Mouse (Mus musculus) intestine, embryonic 15.5 days (tissue): Measurements from ENCODE around the gene Sphk2. TPM values are rescaled to one million over a fixed set of nuclear protein-coding genes. Genes with fewer than 3 reads are reported as not detected.
A peak's percentile ranks its signal among the peaks of the same experiment; 100 is the strongest.

Source experiments
- ATAC-seq: fragments of 200-750 bp; cut with Nextera tagmentation; 2 replicates; pipeline ENCODE4 v1.8.0; 2017; ENCODE audit warnings: moderate TSS enrichment, moderate library complexity
- H3K27ac ChIP-seq: fragments of 300-500 bp; sonication (generic); 2 replicates; pipeline ENCODE4 v1.5.1; 2015; ENCODE audit warnings: mild to moderate bottlenecking, inconsistent platforms
- H3K27me3 ChIP-seq: fragments of 300-500 bp; sonication (generic); replicated peaks from 2 replicates; pipeline ENCODE4 v1.6.1; 2015; ENCODE audit warnings: inconsistent platforms
- H3K36me3 ChIP-seq: fragments of 300-500 bp; sonication (generic); 2 replicates; pipeline ENCODE4 v1.6.1; 2015; ENCODE audit warnings: inconsistent platforms
- H3K4me1 ChIP-seq: fragments of 300-500 bp; sonication (generic); replicated peaks from 2 replicates; pipeline ENCODE4 v1.6.1; 2015; ENCODE audit warnings: inconsistent platforms
- H3K4me2 ChIP-seq: fragments of 300-500 bp; sonication (generic); replicated peaks from 2 replicates; pipeline ENCODE4 v1.6.1; 2015; ENCODE audit warnings: mild to moderate bottlenecking, inconsistent platforms
- H3K4me3 ChIP-seq: fragments of 300-500 bp; sonication (generic); replicated peaks from 2 replicates; pipeline ENCODE4 v1.5.1; 2015; ENCODE audit warnings: inconsistent platforms
- H3K9ac ChIP-seq: fragments of 300-500 bp; sonication (generic); 2 replicates; pipeline ENCODE4 v1.6.1; 2015; ENCODE audit warnings: inconsistent platforms
- H3K9me3 ChIP-seq: fragments of 300-500 bp; sonication (generic); 2 replicates; pipeline ENCODE4 v1.6.1; 2016; ENCODE audit warnings: inconsistent platforms
- WGBS: fragments of 180-500 bp; shearing (Covaris S2); methylation state at CpG from one replicate; pipeline ENCODE4 v1.1.7; 2015; 5-methylcytosine and 5-hydroxymethylcytosine counted together
- polyA plus RNA-seq: library from polyadenylated mRNA; unstranded; fragments of >200 nt; fragmentation: Nextera tagmentation; extraction: Ambion mirVana; gene quantifications from 2 replicates; pipeline ENCODE4 v1.2.1, GENCODE M21; 2015

Gene Sphk2
- polyA plus RNA-seq = 38.1 and 41.6 TPM in 2 replicates

DNA sequence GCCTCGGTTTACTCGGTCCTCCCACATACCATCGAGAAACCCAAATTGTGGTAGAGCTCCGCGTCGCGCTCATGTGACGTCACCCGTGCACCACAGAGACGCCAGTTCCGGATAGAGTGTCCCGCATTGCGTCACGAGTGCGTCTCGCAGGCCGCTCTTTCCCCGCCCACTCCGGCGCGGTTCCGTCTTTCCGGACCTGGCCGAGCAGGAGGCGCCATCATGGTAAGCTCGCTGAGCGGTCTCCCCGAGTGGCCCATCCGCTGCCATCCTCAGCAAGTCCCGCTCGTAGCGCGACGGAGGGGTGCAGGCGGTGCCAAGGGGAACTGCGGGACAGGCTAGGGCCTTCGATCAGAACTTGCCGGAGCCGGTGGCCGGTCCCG lies at the start of gene Sphk2:
Gene Sphk2 (minus strand): TSS at position 85 of the 380 bp plus-strand sequence.
- under 1% methylated on average over 41 of the region's 41 CpGs for WGBS
- Histone ChIP-seq H3K4me2 (peak within 1 kb of the TSS; percentile 83), H3K4me1 (peaks cover 50% of the 10 kb centered on the region), H3K27ac (peak within 1 kb of the TSS; percentile 90), H3K27me3 (no peaks in the 10 kb centered on the region), H3K36me3 (peaks cover 20% of the 10 kb centered on the region), H3K9me3 (no peaks in the 10 kb centered on the region), H3K9ac (peak within 1 kb of the TSS; percentile 91), H3K4me3 (peak within 1 kb of the TSS; percentile 71)
- ATAC-seq = peak; percentile 58

DNA sequence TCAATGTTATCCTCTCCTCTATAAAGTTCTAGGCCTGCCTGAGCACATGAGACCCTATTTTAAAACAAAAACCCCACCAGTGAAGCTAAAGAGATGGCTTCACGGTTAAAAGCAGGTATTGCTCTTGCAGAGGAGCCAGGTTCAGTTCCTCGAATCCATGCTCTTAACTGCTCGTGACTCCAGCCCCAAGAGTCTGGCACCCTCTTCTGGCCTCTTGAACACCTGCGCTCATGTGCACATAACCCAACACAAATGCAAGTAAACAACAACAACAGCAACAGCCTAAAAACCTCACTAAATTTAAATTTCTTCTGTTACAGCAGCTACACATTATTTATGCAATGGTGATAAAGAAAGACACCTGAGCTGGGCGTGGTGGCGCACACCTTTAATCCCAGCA lies 49.7 kb upstream of the Sphk2 start:
- Histone ChIP-seq H3K9me3 (no peaks in the 10 kb centered on the region), H3K4me2 (no peak overlapping the region), H3K9ac (no peak overlapping the region), H3K4me3 (no peak overlapping the region), H3K27ac (no peak overlapping the region), H3K4me1 (no peaks in the 10 kb centered on the region), H3K36me3 (no peaks in the 10 kb centered on the region), H3K27me3 (no peaks in the 10 kb centered on the region)
- no peak for ATAC-seq
- 96% methylated on average over 6 of the region's 6 CpGs for WGBS

DNA sequence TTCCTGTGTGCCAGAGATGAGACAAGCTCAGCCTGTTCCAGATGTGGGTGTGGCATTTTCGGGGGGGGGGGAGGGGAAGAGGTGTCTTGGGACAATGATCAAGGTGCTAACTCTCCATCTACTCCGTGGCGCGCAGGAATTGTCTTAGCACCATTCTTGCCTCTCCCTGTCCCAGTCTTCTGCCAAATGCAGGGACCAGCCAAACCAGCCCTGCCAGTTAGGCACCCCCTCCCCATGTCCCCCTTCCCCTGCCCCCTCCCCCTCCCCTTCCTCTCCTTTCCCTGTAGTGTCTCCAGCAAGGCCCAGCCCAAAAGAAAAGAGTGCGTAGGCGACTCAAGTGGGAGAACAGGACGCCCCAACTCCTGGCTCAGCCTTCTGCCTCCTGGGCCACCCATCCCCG lies 49.0 kb upstream of the Sphk2 start:
- H3K9me3 ChIP-seq = no peaks in the 10 kb centered on the region
- H3K36me3 ChIP-seq = no peaks in the 10 kb centered on the region
- no peak overlapping the region for H3K9ac ChIP-seq
- no peak for ATAC-seq
- WGBS = 47% methylated on average over 8 of the region's 8 CpGs
- no peak overlapping the region for H3K4me2 ChIP-seq
- no peaks in the 10 kb centered on the region for H3K4me1 ChIP-seq
- no peak overlapping the region for H3K4me3 ChIP-seq
- no peak overlapping the region for H3K27ac ChIP-seq
- H3K27me3 ChIP-seq = no peaks in the 10 kb centered on the region

DNA sequence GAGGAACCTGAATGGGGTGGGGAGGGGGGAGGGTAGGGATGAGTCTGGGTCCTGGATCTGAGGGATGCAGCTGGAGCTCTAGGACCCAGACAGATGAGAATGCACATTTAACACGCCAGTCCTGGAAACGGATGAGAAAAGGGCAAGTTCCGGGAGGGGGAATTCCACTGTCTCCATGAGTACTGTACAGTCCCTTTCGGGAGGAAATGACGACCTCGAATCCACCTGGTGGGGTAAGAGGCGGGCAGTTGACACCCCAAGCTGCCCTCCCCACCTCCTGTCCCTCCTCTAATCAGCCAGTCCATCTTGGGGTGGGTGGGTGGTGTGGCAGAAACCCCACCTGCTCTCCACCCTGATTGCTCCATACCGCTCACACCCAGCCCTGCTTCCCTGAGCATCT lies 48.2 kb upstream of the Sphk2 start:
- Histone ChIP-seq H3K27ac (no peak overlapping the region), H3K27me3 (no peaks in the 10 kb centered on the region), H3K4me3 (no peak overlapping the region), H3K9ac (no peak overlapping the region), H3K4me1 (no peaks in the 10 kb centered on the region), H3K36me3 (no peaks in the 10 kb centered on the region), H3K9me3 (no peaks in the 10 kb centered on the region), H3K4me2 (no peak overlapping the region)
- 46% methylated on average over 8 of the region's 8 CpGs for WGBS
- no peak for ATAC-seq

DNA sequence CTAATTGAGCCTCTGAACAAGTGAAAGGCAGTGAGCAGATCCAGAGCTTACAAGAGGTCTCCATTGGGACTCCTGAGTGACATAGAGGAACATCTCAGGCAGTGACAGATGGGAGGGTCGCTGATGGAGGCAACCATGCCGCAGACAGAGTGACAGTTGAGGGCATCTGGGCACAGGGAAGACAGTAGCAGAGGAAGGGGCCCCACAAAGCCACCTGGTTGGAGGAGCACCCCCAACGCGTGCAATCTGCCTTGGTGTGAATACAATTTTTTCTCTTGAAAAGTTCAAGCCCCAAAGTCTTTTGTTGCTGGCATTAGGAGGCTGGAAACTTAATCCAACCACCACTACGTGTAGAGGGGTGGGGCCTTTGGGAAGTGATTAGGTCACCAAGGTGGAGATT lies 42.3 kb upstream of the Sphk2 start:
- WGBS = 65% methylated on average over 5 of the region's 5 CpGs
- no peaks in the 10 kb centered on the region for H3K9me3 ChIP-seq
- H3K4me2 ChIP-seq = no peak overlapping the region; the same call in 1 of the 2 replicates
- H3K27me3 ChIP-seq = peaks cover 27% of the 10 kb centered on the region
- no peak overlapping the region for H3K4me3 ChIP-seq
- ATAC-seq = no peak
- no peak overlapping the region for H3K9ac ChIP-seq
- no peak overlapping the region for H3K27ac ChIP-seq
- H3K36me3 ChIP-seq = no peaks in the 10 kb centered on the region
- 0 out of 2 replicates have a peak, but pooled peaks cover 8% of the 10 kb centered on the region for H3K4me1 ChIP-seq

DNA sequence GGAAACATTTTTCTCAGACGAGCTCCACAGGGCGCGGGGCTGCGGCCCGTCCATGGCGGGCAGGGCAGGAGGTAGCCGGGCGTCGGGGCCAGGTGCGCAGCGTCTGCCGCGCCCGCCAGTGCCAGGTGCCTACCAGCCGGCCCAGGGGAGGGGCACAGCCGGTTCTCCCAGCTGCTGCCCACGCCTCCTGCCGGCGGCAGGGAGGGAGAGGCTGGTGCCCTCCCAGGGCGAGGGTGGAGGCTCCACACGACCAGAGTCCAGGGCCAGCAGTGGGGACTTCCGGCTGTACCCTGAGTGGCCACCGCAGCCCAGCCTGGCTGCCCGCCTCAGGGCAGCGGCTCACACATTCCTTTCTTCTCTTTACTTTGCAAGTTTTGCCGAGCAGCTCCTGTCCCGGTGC lies 41.6 kb upstream of the Sphk2 start:
- H3K36me3 ChIP-seq = no peaks in the 10 kb centered on the region
- H3K9ac ChIP-seq = no peak overlapping the region
- H3K27me3 ChIP-seq = peaks cover 27% of the 10 kb centered on the region
- 4% methylated on average over 27 of the region's 27 CpGs for WGBS
- peak overlapping the region; percentile 21 for H3K4me3 ChIP-seq
- no peak overlapping the region for H3K27ac ChIP-seq
- peak; percentile 90 for ATAC-seq
- 0 out of 2 replicates have a peak, but pooled peaks cover 8% of the 10 kb centered on the region for H3K4me1 ChIP-seq
- H3K4me2 ChIP-seq = peak overlapping the region; percentile 60
- H3K9me3 ChIP-seq = no peaks in the 10 kb centered on the region

DNA sequence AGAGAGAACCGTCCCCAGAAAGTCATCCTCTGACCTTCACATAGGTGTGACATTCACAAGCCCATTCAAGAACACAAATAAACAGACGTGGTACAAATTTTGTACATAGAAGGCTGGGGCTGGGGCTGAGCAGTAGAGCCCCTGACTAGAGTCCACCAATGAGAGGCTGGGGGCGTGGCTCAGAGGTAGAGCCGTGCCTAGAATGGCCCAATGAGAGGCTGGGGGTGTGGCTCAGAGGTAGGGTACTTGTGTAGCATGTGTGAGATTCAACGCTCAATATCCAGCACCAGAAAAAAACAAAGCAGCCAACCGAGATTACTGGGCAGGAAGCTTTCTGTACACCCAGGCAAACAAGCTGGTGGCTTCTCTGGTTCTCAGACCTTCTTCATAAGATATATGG lies 37.9 kb upstream of the Sphk2 start:
- peaks cover 27% of the 10 kb centered on the region for H3K27me3 ChIP-seq
- 62% methylated on average over 6 of the region's 6 CpGs for WGBS
- no peak overlapping the region for H3K27ac ChIP-seq
- no peak overlapping the region for H3K9ac ChIP-seq
- ATAC-seq = no peak
- H3K4me3 ChIP-seq = no peak overlapping the region
- no peaks in the 10 kb centered on the region for H3K9me3 ChIP-seq
- H3K36me3 ChIP-seq = no peaks in the 10 kb centered on the region
- H3K4me2 ChIP-seq = no peak overlapping the region
- 0 out of 2 replicates have a peak, but pooled peaks cover 8% of the 10 kb centered on the region for H3K4me1 ChIP-seq

DNA sequence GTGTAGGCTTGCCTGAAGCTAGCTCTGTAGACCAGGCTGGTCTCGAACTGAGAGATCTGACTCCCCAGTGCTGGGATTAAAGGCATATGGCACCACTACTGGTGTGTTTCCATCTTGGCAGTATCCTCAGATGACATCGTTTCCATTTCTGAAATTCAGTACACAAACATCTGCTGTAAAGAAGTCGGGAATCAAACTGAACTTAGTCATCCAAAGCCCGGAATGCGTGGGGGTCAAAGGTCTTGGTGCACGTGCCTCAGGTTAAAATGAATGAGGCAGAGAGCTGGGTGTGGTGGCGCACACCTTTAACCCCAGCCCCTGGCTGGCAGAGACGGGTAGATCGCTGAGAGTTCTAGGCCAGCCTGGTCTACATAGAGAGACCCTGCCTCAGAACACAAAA lies 32.4 kb upstream of the Sphk2 start:
- no peak overlapping the region for H3K9ac ChIP-seq
- peaks cover 5% of the 10 kb centered on the region for H3K4me1 ChIP-seq
- no peak overlapping the region for H3K27ac ChIP-seq
- peak; percentile 58; the same call in 1 of the 2 replicates for ATAC-seq
- no peak overlapping the region for H3K4me2 ChIP-seq
- 51% methylated on average over 9 of the region's 9 CpGs for WGBS
- H3K9me3 ChIP-seq = no peaks in the 10 kb centered on the region
- no peak overlapping the region for H3K4me3 ChIP-seq
- H3K27me3 ChIP-seq = no peaks in the 10 kb centered on the region
- H3K36me3 ChIP-seq = no peaks in the 10 kb centered on the region

DNA sequence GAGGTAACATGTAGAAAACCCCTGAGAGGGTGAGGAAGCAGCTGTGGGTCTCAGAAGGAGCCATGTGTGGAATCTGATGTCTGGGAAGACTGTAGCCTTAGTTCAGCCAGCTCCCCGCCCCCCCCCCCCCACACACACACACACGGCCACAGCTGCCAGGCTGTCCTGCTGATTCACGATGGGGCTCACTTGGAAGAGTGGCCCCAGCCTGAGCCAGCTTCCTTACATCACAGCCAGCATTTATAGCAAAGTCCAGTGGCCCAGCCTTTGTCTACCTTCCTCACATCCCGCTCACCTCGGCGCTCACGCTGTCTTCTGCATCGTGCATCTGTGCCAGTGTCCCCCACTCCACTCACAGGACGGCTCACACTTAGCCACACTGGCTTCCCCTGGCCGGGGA lies 31.6 kb upstream of the Sphk2 start:
- WGBS = 40% methylated on average over 9 of the region's 10 CpGs

DNA sequence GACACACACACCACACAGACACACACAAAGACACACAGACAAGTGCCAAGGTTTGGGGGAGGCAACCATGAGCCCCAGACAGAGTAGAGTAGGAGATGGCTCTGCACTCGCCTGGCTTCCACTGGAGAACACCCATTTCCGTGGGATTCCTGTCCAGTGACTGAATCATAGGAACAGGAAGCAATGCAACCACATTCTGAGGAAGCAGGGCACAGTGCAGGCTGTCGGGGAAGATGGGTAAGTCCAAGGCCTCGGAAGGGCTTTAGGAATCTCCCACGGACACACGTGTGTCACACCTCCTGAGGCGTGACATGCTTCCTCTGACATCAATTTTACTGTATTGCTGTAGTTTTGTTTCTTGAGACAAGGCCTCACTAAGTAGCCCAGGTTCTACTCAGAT lies 30.3 kb upstream of the Sphk2 start:
- Histone ChIP-seq H3K9me3 (no peaks in the 10 kb centered on the region), H3K4me1 (peaks cover 5% of the 10 kb centered on the region), H3K36me3 (no peaks in the 10 kb centered on the region), H3K9ac (no peak overlapping the region), H3K27ac (no peak overlapping the region), H3K4me3 (no peak overlapping the region), H3K4me2 (no peak overlapping the region), H3K27me3 (no peaks in the 10 kb centered on the region)
- 77% methylated on average over 7 of the region's 7 CpGs for whole genome bisulfite sequencing
- no peak for ATAC-seq

More for the DNA sequence above, 31.6 kb upstream of the Sphk2 start:
- no peaks in the 10 kb centered on the region for H3K27me3 ChIP-seq
- no peak overlapping the region for H3K4me3 ChIP-seq
- 0 out of 2 replicates have a peak, but pooled peaks have one; percentile 4 for ATAC-seq
- H3K4me2 ChIP-seq = 0 out of 2 replicates have a peak overlapping the region, but pooled peaks have one; percentile 17
- H3K4me1 ChIP-seq = peaks cover 5% of the 10 kb centered on the region
- H3K36me3 ChIP-seq = no peaks in the 10 kb centered on the region
- H3K9me3 ChIP-seq = no peaks in the 10 kb centered on the region
- H3K9ac ChIP-seq = no peak overlapping the region
- 0 out of 2 replicates have a peak overlapping the region, but pooled peaks have one; percentile 17 for H3K27ac ChIP-seq

DNA sequence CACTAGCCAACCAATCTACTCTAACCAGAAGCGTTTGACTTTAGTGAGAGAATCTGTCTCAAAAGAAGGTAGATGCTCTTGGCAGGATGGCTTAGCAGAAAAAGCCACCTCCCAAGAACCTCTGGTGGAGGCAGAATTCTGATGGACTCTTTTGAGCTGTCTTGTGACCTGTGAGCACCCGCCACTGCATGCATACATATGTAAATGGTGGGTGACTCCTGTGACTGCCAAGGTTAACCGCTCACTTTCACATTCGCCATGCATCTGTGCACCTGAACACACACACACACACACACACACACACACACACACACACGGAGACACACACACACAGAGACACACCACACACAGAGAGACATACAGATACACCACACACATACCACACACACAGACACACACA lies 29.6 kb upstream of the Sphk2 start:
- H3K36me3 ChIP-seq = no peaks in the 10 kb centered on the region
- no peaks in the 10 kb centered on the region for H3K9me3 ChIP-seq
- H3K9ac ChIP-seq = no peak overlapping the region
- H3K4me3 ChIP-seq = no peak overlapping the region
- H3K27ac ChIP-seq = no peak overlapping the region
- H3K27me3 ChIP-seq = no peaks in the 10 kb centered on the region
- ATAC-seq = no peak
- WGBS = 84% methylated on average over 5 of the region's 5 CpGs
- H3K4me1 ChIP-seq = peaks cover 5% of the 10 kb centered on the region
- H3K4me2 ChIP-seq = no peak overlapping the region

DNA sequence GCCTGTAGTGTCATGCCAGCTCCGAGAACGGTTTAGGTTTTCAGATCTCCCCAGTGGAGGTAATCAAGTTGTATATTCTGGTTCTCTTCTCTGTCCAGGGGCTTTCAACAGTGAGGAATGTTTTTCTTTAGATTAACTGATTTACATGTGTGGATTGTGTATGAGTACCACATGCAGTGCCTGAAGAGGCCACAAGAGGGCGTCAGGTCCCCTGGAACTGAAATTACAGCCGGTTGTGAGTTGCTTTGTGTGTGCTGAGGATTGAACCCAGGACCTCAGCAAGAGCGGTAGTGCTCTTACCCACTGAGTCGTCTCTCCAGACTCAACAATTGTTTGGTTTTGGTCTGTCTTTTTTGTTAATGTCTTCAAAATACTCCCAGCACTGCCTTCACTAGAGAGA lies 28.7 kb upstream of the Sphk2 start:
- H3K27me3 ChIP-seq = no peaks in the 10 kb centered on the region
- no peak overlapping the region for H3K4me3 ChIP-seq
- H3K4me2 ChIP-seq = no peak overlapping the region
- no peak overlapping the region for H3K9ac ChIP-seq
- H3K36me3 ChIP-seq = no peaks in the 10 kb centered on the region
- ATAC-seq = no peak
- no peak overlapping the region for H3K27ac ChIP-seq
- H3K9me3 ChIP-seq = no peaks in the 10 kb centered on the region
- peaks cover 10% of the 10 kb centered on the region for H3K4me1 ChIP-seq
- WGBS = 63% methylated on average over 6 of the region's 6 CpGs

DNA sequence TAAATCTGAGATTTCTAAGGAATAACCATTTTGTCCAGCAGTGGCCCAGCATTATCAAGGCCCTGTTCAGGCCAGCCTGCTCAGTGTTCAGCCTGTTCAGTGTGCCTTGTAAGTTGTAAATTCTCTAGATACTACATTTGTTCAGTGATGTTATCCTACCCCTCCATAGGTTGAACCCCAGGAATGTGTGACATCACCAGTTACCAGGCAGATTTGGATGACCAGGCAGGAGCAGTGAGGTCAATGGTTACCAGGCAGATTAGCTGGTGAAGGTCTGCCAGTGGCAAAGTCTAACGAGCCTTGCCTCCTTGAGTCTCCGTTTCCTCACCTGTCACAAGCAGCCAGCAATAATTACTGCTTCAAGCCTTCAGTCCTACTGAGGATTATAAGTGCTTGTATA lies 26.6 kb upstream of the Sphk2 start:
- Histone ChIP-seq H3K4me1 (peaks cover 5% of the 10 kb centered on the region; the same call in 1 of the 2 replicates), H3K4me3 (no peak overlapping the region), H3K36me3 (no peaks in the 10 kb centered on the region), H3K27ac (no peak overlapping the region), H3K9me3 (no peaks in the 10 kb centered on the region), H3K9ac (no peak overlapping the region), H3K27me3 (no peaks in the 10 kb centered on the region), H3K4me2 (no peak overlapping the region)
- ATAC-seq = peak; percentile 74
- 17% methylated on average over 2 of the region's 2 CpGs for WGBS
